Mouse (Mus musculus) urinary bladder, postnatal 4 days (tissue): Measurements from ENCODE around the gene Cfap65.

Experiments used
- DNase-seq, 2 experiments: peaks; one replicate each; pipeline ENCODE4 v3.0.0; 2021 to 2022; ENCODE audit warnings: low spot score in 2 of 2

Gene Cfap65

GRCm38 (mm10) chr1:74935402-74935801 lies at the start of gene Cfap65:
Gene Cfap65, minus strand, starts transcription at chr1:74935599.
- no peak for DNase-seq

DNA sequence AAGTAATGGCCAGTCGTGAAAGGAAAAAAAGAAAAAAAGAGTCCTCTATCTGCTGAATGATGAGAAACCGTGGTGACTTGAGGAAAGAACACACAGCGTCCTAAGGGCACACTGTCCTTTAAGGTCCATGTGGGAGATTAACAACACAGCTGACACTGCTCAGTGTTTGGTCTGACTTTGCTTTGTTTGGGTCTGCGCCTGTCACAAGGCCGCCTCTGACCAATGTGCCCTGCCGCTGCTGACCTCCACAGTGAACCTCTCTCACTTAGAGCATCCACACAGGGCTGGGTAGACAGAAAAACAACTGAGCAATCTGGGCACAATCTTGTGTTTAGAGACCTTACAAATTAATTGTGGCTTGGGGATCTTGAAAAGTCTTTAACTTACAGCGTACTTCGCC lies 41.6 kb upstream of the Cfap65 start:
- no peak for DNase-seq

GRCm38 (mm10) chr1:74975936-74976335 lies 40.5 kb upstream of the Cfap65 start:
- DNase-seq: no peak

DNA sequence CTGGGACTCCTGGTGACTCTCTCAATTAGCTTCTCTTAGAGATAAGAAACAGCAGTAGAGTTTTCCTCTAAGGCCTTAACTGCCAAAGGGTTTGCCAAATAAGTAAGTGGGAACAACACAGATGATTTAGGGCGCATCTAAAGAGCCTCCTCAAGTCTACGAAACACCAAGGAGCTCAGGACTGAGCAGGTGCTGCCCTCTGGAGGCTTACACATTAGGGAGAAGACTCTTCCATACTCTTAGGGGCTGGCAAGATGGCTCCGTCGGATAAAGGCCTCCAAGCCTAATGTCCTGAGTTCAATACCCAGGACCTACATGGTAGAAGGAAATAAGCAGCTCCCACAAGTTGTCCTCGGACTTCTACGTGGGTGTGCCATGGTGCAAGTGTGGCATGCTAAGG lies 38.2 kb upstream of the Cfap65 start:
- no peak for DNase-seq

DNA sequence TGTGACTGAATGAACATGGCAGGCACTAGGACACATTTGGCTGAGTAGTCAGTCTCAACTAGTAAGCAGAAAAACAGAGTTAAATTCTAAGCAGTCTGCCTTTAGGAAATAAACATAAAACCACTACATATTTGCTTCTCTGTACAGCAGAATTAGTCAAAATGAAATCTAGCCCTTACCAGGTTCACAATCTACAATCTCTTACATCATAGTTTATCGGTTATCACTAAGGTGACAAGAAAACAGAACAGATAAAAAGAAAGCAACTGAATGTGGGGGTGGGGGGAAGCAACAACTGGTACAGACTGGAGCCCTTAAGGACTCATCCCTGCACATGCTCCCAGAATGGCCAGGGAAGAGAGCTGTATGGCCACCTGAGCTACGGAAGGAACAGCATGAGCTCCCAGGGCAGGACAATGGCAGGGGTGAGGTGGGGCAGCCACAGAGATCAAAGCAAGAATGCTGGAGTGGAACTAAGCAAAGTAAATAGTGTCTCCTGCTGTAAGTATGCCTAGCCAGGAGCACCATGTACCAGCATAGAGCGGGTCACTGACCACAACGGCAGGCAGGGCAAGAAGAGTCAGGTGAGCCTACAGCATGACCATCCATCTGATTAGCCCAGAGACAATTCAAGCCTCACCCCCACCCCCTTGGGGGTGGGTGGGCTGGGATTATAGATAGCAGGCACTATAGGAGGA lies 36.1 kb upstream of the Cfap65 start:
- no peak for DNase-seq

DNA sequence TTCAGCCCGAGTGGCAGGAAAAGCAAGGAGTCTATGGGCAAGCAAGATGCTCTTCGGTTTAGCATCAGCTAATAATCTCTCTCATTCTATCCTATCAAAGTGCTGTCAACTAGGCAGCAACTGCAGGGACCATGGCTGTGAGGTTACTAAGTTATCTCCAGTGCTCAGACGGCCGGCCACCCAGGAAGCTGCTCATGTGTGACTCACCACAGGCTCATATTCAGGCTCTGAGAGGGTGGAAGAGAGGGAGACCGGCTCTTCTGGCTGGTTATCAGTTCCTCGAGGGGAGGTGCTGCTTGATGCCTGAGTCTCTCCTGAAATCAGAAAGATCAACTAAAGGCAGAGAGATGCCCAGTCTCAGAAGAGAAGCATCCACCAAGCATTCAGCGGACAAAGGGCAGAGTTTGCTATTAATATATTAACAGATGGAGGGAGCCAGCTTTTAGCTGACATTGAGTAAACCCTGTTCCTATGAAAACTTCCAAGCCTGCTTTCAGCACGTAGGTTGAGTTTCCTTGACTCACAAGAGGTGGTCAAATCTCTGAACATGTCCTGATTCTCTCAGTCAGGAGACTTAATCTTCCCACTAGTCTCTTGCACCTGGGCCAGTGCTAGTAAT lies 32.7 kb upstream of the Cfap65 start:
- no peak for DNase-seq

DNA sequence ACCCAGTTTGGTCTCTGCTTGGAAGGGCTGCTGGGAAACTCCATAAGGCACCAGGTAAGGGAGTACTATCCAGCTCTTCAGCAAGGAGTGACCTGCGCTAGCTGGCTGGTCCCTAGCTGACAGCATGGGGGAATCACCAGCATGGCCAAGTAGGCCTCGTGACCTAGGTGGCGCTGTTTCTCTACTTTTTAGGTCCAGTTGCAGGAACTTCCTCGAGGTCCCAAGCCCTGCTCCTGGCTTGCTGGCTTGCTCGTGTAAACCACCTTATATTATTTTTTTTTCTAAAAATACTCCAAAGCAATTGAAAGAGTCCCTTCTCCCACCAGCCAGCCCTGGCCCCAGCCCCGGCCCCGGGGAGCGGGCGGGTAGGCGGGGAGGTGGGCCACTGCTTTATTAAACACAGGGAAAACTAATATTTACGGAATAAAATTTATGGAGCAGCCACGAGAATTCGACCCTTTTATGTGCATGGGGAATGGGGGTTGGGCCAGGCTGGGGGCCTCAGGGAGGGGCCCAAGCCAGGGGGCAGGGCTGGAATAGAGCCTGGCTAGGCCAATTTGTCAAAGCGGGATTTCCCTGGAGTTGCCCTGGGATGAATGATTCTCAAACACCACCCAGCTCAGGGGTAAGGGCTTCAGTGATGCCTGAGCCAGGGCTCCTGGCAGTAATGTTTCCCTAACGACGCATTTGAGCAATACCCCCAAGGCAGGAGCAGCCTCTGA lies 29.3 kb upstream of the Cfap65 start:
- DNase-seq: peak; percentile 67 to 87

DNA sequence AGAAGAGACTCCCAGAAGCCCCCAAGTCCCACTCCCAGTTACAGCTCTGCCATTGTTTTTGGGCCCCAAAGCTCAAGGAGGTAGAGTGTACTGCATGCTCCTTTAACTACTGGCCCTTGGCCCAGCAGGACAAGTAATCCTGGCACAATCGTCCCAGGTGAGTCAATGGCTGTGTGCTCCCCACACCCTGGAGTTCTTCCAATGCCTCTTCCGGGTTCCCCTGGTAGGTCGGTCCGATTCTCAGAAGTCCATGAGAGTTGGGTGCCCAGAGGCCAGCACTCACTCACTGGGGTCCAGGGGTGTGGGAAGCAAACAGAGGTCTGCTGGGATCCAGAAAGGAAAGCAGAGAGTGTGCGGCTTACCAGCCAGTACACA lies 27.4 kb upstream of the Cfap65 start:
- DNase-seq: no peak

DNA sequence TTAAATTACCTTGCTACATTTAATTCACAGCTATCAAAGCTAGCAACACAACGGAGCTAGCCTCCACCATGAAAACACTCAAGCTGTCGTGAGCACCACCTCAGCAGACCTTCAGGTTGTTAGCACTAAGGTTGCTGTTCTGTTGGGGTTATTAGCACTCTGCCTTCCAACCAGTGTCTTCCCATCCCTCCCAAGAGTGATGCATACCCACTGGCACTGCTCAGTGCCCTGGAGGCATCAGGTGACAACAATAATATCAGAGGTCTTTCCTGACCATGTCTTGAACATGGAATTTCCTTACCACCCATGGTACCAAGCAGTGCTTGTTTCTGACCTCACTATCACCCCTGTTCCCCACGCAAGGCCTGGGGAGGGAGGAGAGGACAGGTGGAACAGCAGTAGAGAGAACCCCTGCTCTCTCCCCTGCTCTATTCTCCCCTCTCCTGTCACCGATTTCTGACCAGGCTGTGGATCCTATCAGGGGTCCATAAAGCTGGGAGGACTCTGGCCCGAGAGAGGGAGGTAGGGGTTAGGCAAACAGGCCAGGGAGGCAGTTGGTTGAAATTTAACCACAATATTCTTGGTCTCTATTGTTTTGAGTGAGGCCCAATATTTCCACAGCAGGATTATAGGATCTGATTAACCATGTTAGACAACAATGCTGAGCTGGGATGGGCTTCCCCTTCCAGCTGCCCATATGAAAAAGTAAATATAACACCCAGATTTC lies 26.9 kb upstream of the Cfap65 start:
- DNase-seq: no peak

GRCm38 (mm10) chr1:74961722-74962121 lies 26.3 kb upstream of the Cfap65 start:
- DNase-seq: no peak

DNA sequence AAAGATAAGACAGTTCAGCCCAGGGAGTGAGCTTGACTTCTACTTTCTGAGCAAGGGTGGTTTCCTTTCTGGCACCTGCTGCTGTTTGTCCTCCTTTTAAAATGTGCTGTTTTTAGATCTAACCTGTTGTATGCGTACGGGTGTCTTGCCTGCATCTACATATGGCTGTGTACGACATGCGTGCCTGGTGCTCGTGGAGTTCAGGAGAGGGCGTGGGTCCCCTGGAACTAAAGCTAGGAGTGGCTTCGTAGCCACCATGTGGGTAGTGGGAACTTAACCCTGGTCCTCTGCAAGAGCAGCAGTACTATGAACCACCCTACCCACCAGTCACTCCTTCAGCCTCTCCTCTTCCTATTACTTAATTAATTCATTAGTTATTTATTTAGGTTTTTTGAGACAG lies 24.7 kb upstream of the Cfap65 start:
- DNase-seq: no peak

GRCm38 (mm10) chr1:74951556-74952210 lies 16.3 kb upstream of the Cfap65 start, which contains the start of gene Ihh:
Gene Ihh, minus strand, starts transcription at chr1:74951672.
- no peak for DNase-seq

DNA sequence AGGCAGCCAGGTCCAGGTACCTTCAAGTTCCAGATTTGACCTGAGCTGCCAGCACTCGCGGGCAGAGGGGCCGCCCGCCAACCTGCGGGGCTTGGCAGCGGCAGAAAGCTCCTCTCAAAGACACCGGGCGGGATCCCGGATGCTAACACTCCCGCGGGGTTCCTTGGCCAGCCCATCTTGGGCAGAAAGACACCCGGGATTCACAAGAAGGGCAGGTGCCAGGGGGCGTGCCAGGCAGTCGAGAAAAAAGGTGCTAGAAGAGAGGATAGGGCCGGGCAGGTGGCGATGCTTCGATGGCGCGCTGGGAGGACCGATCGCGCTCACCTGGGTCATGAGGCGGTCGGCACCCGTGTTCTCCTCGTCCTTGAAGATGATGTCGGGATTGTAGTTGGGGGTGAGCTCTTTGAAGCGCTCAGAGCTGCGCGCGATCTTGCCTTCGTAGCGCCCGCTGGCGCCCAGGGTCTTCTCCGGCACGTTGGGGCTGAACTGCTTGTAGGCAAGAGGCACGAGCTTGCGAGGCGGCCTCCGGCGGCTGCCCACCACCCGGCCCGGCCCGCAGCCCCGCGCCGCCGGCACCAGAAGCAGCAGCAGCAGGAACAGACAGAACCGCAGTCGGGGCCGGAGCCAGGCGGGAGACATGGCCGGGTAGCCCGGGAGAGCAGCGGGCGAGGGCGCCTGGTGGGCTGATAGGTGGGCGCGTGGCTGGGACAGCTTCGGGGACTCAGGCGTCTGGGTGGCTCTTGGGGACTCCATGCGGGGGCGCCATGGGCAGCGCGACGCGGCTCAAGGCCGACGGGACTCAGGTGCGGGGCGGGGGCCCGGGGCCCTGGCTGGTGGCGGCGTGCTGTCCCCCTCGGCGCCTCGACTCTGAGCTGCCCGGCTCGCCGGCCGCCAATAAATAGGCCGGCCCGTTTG lies 15.4 kb upstream of the Cfap65 start:
- no peak for DNase-seq

- no peak for DNase-seq
Observed at GRCm38 (mm10) chr1:74950066-74950465, 14.7 kb upstream of the Cfap65 start.

GRCm38 (mm10) chr1:74949666-74950050 lies 14.3 kb upstream of the Cfap65 start:
- DNase-seq: no peak

DNA sequence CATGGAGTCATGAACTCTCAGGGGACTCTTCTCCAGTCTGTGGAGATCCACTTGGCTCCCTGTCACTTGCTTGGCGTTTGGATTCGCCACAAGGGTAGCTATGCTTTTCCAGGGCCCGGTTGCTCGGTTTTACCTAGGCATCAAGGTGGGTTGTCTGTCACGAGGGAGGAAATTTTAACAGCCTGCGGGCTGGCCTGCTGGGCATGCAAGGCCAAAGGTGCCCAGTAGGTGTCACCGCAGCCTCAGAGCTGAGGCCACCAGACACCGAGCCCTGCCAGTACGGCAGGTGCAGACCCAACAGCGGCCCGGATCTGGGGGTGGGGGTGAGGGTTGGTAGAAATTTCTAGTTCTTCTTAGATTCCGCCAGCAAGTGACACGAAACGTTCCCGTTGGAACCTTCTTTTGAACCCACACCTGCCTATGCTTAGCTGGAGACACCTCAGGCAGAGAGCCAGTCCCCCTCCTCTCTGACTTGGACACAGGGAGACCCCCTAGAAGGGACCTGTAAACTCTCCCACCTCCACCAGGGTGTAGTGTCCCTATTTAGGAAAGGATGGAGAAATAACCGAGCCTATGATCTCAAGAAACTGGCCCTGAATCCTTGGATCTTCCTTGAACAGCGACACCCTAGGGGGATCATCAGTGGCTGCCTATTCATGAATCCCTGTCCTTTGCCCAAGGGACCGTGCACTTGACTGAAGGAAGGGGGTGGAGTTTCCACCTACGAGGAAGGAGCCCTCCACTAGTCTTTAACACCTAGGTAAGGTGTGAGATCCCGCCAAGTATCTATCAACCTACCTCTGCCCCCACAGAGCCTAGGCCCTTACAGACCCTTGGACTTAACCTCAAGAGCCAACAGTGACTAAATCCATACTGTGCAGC lies 13.6 kb upstream of the Cfap65 start:
- DNase-seq: peak; percentile 52 to 73

DNA sequence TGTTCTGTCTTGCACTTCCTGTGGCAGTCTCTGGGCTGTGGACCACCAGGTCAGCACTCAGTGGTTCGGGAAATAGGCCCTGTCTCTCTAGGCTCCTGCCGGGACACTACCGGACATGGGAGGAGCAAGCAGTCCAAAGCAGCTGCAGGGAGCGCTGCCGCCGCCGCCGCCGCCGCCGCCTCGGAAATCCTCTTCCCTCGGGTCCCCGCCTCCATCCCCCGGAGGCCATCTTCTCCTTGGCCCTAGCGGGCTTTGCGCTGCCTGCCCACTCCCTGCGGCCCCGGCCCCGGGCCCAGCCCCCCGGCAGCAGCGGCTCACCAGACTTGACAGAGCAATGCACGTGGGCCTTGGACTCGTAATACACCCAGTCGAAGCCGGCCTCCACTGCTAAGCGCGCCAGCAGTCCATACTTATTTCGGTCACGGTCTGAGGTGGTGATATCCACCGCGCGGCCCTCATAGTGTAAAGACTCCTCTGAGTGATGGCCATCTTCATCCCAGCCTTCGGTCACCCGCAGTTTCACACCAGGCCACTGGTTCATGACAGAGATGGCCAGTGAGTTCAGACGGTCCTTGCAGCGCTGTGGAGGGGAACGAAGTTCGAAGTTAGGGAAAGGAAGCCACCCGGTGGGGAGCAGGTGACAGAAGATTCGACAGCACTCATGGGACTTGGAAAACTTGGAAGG lies 12.7 kb upstream of the Cfap65 start:
- DNase-seq: no peak

GRCm38 (mm10) chr1:74941651-74942360 lies 6.4 kb upstream of the Cfap65 start:
- no peak for DNase-seq

- DNase-seq: no peak
Observed at GRCm38 (mm10) chr1:74939762-74940161, 4.4 kb upstream of the Cfap65 start.
